Mouse (Mus musculus): ENCODE measurements at regions not wholly inside any gene's neighbourhood (a gene's known extent, or its start where the extent isn't known, plus 50 kb on each side); places are given as distances from the start of the nearest gene placed in this dataset.

GRCm38 (mm10) chr14:74113556-74113955 is 452.5 kb downstream of the Gm21750 start:
- Histone ChIP-seq H3K4me1 (peaks cover 10% of the 10 kb centered on the region), H3K4me2 (replicated peaks) (no peak overlapping the region), H3K9me3 (no peaks in the 10 kb centered on the region), H3K4me3 (no peak overlapping the region), H3K27me3 (no peaks in the 10 kb centered on the region), H3K27ac (replicated peaks) (peak overlapping the region; percentile 68), H3K36me3 (no peaks in the 10 kb centered on the region), H3K9ac (replicated peaks) (no peak overlapping the region)
- 59% methylated on average over 3 of the region's 3 CpGs for WGBS
- ATAC-seq (replicated peaks): no peak; the same call in 1 of the 2 replicates

DNA sequence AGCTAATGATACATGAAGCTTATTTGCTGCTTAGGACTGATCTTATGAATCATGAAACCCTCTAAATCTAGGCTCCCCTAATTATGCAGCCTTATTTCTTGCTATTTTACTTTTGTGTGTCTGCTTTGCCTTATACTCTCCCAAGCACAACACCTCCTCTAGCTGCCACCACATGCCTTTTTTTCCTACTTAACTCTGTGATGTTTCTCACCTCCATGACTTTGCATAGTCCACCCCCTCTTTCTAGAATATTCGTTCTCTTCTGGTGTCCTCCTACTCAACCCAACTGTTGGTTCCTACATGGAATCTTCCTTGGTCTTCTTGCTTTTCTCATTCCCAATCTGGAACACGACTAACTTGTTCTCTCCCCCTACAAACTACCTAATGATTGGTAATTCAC is 456.7 kb downstream of the Gm21750 start:
- no peaks in the 10 kb centered on the region for H3K9me3 ChIP-seq
- H3K27ac ChIP-seq (replicated peaks): no peak overlapping the region
- no peak overlapping the region for H3K4me2 ChIP-seq (replicated peaks)
- no peak overlapping the region for H3K9ac ChIP-seq (replicated peaks)
- peaks cover 10% of the 10 kb centered on the region for H3K4me1 ChIP-seq
- no peak for ATAC-seq (replicated peaks)
- 85% methylated on average over 2 of the region's 2 CpGs for WGBS
- H3K4me3 ChIP-seq: no peak overlapping the region
- no peaks in the 10 kb centered on the region for H3K36me3 ChIP-seq
- H3K27me3 ChIP-seq: no peaks in the 10 kb centered on the region

GRCm38 (mm10) chr14:74145202-74145700 is 484.2 kb downstream of the Gm21750 start:
- H3K9me3 ChIP-seq: no peaks in the 10 kb centered on the region

GRCm38 (mm10) chr14:74166221-74166620 is 474.4 kb upstream of the Htr2a start:
- WGBS: 81% methylated on average over 2 of the region's 2 CpGs
- no peak for ATAC-seq (replicated peaks)

More at GRCm38 (mm10) chr14:74145202-74145700, 484.2 kb downstream of the Gm21750 start:
- H3K4me3 ChIP-seq: no peak overlapping the region
- H3K27ac ChIP-seq (replicated peaks): no peak overlapping the region
- no peak overlapping the region for H3K9ac ChIP-seq (replicated peaks)
- ATAC-seq (replicated peaks): no peak
- H3K27me3 ChIP-seq: no peaks in the 10 kb centered on the region
- no peaks in the 10 kb centered on the region for H3K4me1 ChIP-seq
- 86% methylated on average over 4 of the region's 4 CpGs for WGBS
- no peak overlapping the region for H3K4me2 ChIP-seq (replicated peaks)
- no peaks in the 10 kb centered on the region for H3K36me3 ChIP-seq

DNA sequence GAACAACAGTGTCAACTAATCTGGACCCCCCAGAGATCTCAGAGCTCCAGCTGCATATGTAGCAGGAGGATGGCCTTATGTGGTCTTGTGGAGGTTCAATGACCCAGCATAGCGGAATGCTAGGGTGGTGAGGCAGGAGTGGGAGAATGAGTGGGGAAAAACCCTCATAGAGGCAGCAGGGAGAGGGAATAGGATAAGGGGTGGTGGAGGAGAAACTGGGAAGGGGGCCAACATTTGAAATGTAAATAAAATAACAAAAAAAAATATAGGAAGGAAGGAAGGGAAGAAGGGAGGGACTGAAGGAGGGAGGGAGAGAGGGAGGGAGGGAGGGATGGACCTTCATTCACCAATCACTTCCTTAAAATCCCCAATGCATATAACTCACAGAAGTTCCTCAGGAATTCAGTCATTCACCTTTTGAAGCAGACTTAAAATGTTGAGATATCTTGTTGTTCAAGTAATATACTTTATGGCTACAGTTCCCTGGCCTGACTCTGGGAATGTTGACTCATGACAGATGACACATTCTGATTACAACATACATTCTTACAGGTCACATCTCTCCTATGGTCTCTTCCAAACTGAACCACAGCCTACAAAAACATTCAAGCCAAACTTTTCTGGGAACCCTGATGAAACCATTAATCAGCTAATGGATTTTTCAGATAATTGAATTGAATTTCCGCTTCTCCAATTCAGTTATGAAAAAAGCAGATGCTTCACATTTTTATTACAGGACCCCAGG is 471.3 kb upstream of the Htr2a start:
- Histone ChIP-seq H3K9ac (replicated peaks) (no peak overlapping the region), H3K4me1 (no peaks in the 10 kb centered on the region), H3K9me3 (no peaks in the 10 kb centered on the region), H3K4me3 (no peak overlapping the region), H3K4me2 (replicated peaks) (no peak overlapping the region), H3K27me3 (no peaks in the 10 kb centered on the region), H3K27ac (replicated peaks) (no peak overlapping the region), H3K36me3 (no peaks in the 10 kb centered on the region)
- no peak for ATAC-seq (replicated peaks)
- 88% methylated on average over 2 of the region's 2 CpGs for WGBS

More at GRCm38 (mm10) chr14:74166221-74166620, 474.4 kb upstream of the Htr2a start:
- no peak overlapping the region for H3K4me2 ChIP-seq (replicated peaks)
- no peak overlapping the region for H3K9ac ChIP-seq (replicated peaks)
- H3K27me3 ChIP-seq: no peaks in the 10 kb centered on the region
- H3K4me3 ChIP-seq: no peak overlapping the region
- no peak overlapping the region for H3K27ac ChIP-seq (replicated peaks)
- H3K9me3 ChIP-seq: no peaks in the 10 kb centered on the region
- H3K36me3 ChIP-seq: no peaks in the 10 kb centered on the region
- H3K4me1 ChIP-seq: no peaks in the 10 kb centered on the region

GRCm38 (mm10) chr14:74180066-74180465 is 460.6 kb upstream of the Htr2a start:
- no peaks in the 10 kb centered on the region for H3K4me1 ChIP-seq
- ATAC-seq (replicated peaks): no peak
- no peak overlapping the region for H3K4me3 ChIP-seq
- no peak overlapping the region for H3K9ac ChIP-seq (replicated peaks)
- H3K4me2 ChIP-seq (replicated peaks): no peak overlapping the region
- H3K27me3 ChIP-seq: no peaks in the 10 kb centered on the region
- 82% methylated on average over 2 of the region's 2 CpGs for WGBS
- no peak overlapping the region for H3K27ac ChIP-seq (replicated peaks)
- no peaks in the 10 kb centered on the region for H3K9me3 ChIP-seq
- H3K36me3 ChIP-seq: no peaks in the 10 kb centered on the region

DNA sequence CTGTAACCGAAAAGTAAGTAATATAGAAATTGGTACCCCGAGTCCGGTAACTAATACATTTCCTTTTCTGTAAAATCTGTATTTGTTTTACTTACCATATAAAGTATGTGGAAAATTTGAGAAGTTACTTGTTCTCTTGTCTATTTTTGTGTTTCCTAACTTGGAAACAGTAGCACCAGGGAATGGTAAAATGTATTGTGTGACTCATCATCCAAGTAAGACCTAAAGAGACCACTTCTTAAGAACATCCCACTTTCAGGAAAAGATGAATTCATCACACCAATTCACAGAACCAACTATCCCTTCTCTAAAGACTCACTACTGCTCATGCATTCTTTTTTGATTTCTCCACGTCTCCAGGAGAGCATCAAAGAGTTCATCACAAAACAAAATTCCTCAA is 457.6 kb upstream of the Htr2a start:
- WGBS: 87% methylated on average over 4 of the region's 4 CpGs
- ATAC-seq (replicated peaks): no peak
- Histone ChIP-seq H3K4me1 (no peaks in the 10 kb centered on the region), H3K4me2 (replicated peaks) (no peak overlapping the region), H3K36me3 (no peaks in the 10 kb centered on the region), H3K27ac (replicated peaks) (no peak overlapping the region), H3K9me3 (no peaks in the 10 kb centered on the region), H3K9ac (replicated peaks) (no peak overlapping the region), H3K27me3 (no peaks in the 10 kb centered on the region), H3K4me3 (no peak overlapping the region)

DNA sequence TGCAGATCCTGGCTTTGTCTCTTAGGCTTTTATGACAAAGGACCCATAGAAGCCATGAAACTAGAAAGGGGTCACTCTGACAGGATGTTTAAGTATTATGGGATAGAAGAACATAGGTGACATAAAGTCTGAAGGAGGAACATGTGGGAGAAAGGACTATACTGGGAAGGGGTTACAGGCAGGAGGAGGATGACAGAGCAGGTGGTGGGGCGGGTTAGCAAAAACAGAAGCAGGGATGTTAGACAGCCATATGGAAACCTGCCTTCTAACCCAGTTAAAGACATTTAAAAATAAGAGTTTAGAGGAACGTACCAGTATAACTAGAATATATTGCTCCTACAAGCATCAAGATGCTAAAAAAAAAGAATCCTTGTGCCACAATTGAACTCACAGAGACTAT is 438.9 kb upstream of the Htr2a start:
- 90% methylated on average over 2 of the region's 2 CpGs for WGBS
- no peaks in the 10 kb centered on the region for H3K36me3 ChIP-seq
- no peaks in the 10 kb centered on the region for H3K27me3 ChIP-seq
- H3K4me2 ChIP-seq (replicated peaks): no peak overlapping the region
- H3K9ac ChIP-seq (replicated peaks): no peak overlapping the region
- no peak overlapping the region for H3K4me3 ChIP-seq
- ATAC-seq (replicated peaks): no peak
- no peak overlapping the region for H3K27ac ChIP-seq (replicated peaks)
- H3K4me1 ChIP-seq: 0 out of 2 replicates have a peak, but pooled peaks cover 2% of the 10 kb centered on the region
- no peaks in the 10 kb centered on the region for H3K9me3 ChIP-seq

DNA sequence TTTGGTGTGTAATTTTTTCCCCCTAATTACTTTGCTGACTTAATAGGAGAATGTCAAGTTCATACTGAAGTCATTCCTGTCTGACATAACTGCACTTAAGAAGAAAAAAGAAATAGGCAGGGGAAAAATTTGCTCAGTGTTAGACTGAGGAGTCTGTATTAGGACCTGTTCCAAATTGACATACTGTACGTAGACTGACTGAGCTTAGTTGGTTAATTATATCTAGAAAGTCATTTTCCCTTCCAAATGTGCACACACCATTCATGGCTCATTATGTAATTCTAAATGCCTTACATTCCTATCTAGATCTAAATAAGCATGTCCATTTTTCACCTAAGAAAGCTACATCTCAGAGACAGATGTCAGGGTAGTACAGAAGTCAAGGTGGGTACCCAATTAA is 435.6 kb upstream of the Htr2a start:
- ATAC-seq (replicated peaks): peak; percentile 82; the same call in 1 of the 2 replicates
- Histone ChIP-seq H3K27me3 (no peaks in the 10 kb centered on the region), H3K9me3 (no peaks in the 10 kb centered on the region), H3K27ac (replicated peaks) (0 out of 2 replicates have a peak overlapping the region, but pooled peaks have one; percentile 54), H3K4me2 (replicated peaks) (no peak overlapping the region), H3K9ac (replicated peaks) (no peak overlapping the region), H3K4me3 (no peak overlapping the region), H3K4me1 (0 out of 2 replicates have a peak, but pooled peaks cover 2% of the 10 kb centered on the region), H3K36me3 (no peaks in the 10 kb centered on the region)
- WGBS: 53% methylated on average over 1 of the region's 1 CpGs

DNA sequence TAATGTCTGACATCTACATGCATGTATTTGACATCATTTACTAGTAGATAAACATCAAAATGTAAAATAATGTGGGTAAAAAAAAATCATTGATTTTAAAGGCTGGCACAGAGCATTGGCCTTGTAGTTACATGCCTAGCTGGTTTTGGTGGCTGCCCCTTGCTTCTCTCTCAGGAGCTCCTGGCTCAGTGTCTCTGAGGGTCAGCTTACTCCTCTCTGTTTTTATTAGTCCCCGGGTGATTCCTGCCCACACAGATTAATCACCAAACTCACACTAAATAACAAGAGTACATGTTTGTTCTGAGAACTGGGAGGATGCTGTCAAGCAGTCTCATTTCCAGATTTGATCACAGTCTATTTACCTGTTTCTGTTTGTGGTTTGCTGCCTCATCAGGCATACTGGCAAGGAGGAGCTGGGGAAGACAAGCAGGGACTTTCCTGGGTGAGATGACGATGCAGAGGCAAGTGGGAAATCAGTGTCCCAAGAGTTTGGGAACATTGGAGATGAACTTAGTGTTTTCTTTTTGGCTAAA is 422.7 kb upstream of the Htr2a start:
- no peak for ATAC-seq (replicated peaks)
- WGBS: 87% methylated on average over 2 of the region's 2 CpGs
- Histone ChIP-seq H3K4me1 (no peaks in the 10 kb centered on the region), H3K4me2 (replicated peaks) (no peak overlapping the region), H3K9ac (replicated peaks) (no peak overlapping the region), H3K27ac (replicated peaks) (no peak overlapping the region), H3K36me3 (no peaks in the 10 kb centered on the region), H3K27me3 (no peaks in the 10 kb centered on the region), H3K4me3 (no peak overlapping the region), H3K9me3 (no peaks in the 10 kb centered on the region)

GRCm38 (mm10) chr14:74219761-74220160 is 420.9 kb upstream of the Htr2a start:
- no peak overlapping the region for H3K27ac ChIP-seq (replicated peaks)
- no peaks in the 10 kb centered on the region for H3K4me1 ChIP-seq
- no peaks in the 10 kb centered on the region for H3K27me3 ChIP-seq
- no peak for ATAC-seq (replicated peaks)
- no peak overlapping the region for H3K9ac ChIP-seq (replicated peaks)
- WGBS: 89% methylated on average over 3 of the region's 3 CpGs
- no peaks in the 10 kb centered on the region for H3K36me3 ChIP-seq
- no peak overlapping the region for H3K4me3 ChIP-seq
- H3K9me3 ChIP-seq: no peaks in the 10 kb centered on the region
- no peak overlapping the region for H3K4me2 ChIP-seq (replicated peaks)

DNA sequence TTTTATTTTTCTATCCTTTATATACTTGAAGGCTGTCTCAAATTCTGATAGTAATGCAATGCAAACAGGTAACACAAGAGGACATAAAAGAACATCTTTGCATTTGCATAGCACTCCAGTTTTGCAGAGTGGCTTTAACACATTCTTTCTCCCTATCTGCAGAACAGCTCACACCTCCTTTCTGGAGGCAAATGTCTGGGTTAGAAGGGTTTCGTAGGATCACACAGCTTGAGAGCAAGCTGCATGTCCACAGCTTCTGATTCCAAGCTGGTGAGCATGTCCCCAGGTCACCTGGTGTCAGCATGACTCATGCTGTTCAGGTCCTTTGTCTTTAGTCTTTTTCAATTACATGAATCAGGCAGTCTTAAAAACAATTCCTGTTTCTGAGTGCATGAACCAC is 418.5 kb upstream of the Htr2a start:
- Histone ChIP-seq H3K27me3 (no peaks in the 10 kb centered on the region), H3K4me3 (no peak overlapping the region)

More for the DNA sequence above, 418.5 kb upstream of the Htr2a start:
- H3K4me1 ChIP-seq: no peaks in the 10 kb centered on the region
- H3K27ac ChIP-seq (replicated peaks): no peak overlapping the region
- no peak for ATAC-seq (replicated peaks)
- no peaks in the 10 kb centered on the region for H3K9me3 ChIP-seq
- 71% methylated on average over 1 of the region's 1 CpGs for WGBS
- no peak overlapping the region for H3K9ac ChIP-seq (replicated peaks)
- H3K4me2 ChIP-seq (replicated peaks): no peak overlapping the region
- no peaks in the 10 kb centered on the region for H3K36me3 ChIP-seq

Data from forebrain, embryonic 15.5 days (tissue).